Mouse (Mus musculus): ENCODE results near the gene Etfrf1.
A peak's percentile ranks its signal among the peaks of the same experiment; 100 is the strongest.

Etfrf1 gene

DNA sequence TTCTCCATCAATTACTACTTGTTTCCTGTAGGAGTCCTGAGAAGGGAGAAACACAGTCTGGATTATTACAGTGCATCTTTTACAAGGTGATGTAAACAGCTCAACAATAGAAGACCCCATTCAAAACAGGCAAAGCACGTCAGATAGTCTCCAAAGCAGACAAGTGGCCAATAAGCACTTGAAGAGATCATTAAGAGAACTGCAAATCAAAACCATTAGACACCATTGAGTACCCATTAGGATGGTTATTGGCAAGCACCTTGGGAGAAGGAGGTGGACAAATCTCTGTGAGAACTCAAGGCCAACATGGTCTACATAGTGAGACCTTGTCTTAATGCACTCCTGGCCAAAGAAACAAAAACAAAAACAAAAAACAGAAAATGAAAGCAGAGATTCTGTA is 23.5 kb downstream of the Etfrf1 start:
- no peak for DNase-seq

DNA sequence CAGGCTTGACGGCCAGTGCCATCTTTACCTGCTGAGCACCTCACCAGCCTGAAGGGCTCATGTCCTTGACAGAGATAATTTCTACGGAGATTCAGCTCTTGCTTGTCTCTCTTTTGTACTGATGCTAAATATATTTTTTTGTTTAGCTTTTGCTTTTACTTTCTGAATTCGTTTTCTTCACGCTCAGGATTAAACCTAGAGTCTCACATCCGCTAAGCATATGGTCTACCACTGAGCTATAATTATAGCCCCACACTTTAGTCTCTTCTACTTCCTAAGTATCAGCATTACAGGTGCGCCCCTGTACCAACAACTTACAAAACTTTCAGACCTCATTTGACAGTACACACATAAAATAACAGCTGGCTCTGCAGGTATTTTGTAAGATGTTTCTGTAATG is 24.4 kb downstream of the Etfrf1 start:
- DNase-seq, result no peak

DNA sequence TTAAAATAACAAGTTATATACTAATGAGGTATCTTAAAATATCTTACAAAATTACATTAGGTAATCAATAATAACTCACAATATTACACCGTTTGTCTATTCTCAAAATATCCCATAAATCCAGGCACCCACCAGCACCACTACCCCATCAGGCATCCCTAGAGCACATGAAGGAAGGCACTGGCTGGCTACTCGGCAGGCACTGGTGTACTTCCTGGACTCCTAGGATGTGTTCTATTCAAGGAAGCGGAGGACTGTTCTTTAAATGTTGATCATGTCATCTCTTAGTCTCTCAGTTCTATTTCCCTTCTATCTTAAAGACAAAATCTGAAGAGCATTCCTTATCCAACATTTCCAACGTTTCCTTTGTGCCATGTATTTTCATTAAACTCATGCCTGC is 26.2 kb downstream of the Etfrf1 start:
- DNase-seq, result no peak

DNA sequence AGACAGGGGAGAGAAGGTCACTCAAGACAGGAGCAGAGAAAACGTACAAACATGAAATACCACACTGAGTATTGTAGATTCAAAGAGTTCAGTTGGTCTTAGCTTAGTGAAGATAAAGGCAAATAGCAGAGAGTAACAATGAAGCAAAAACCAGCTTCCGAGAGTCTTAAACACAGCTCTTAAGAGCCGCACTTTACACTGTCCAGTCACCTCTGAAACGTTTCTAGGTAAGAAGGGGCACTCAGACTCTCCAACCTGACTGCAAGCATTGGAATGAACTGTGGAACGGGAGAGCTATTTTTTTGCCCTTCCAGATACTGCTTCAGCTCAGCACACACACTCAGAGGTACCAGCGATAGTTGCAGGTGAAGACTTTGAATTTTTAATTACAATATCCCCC is 29.4 kb downstream of the Etfrf1 start:
- DNase-seq, result no peak

DNA sequence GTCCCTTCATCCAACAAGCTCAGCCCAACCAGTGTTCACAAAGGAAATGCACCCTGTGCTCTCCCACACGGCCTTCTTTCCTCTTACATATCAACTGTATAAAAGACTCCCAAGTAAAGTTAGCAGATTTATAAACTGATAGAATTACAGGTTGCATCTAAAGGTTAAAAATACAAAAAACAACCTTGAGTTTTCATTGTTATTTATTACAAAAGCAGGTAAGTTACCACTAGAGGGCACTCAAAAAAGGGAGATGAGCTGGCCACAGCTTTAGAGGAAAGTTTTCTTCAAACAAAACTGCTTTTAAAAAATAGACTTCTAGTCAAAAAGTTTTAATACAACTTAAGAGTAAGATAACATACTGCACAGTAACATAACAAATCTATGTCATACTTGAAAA is 31.6 kb downstream of the Etfrf1 start:
- peak; percentile 67 for DNase-seq

DNA sequence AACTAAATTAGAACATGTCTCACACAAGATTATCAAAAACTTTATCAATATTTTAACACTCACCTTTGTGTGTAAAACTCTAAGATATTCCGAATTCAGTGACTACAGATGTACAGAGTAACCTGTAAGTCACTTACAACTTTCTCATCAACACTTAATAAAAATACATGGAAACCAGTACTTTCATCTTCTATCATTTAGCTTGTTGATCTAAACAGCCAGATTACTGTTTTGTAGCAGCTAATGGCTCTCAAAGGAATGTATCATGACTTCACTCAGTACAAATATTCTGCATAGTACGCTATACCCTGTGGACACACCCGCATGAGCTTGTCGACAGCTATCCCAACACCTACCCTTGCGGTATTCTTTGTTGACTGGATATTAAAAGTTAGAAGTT is 35.9 kb downstream of the Etfrf1 start:
- DNase-seq, result no peak

DNA sequence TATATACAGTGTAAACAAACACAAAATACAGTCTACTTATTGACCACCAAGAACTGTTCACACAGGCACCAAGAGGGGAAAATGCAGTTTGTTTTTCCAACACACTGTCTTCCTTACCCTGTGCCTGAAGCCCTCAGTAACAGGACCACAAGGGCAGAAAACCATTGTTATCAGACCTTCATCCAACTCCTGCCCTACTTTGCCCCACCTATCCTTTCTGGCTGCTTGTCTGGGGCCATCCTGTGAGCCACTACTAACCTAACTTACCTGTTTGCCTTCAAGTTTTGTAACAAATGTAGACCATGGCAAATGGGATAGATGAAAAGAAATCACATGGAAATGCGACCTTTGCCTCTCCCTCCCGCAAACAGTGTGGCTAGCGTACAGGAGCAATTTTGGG is 37.0 kb downstream of the Etfrf1 start:
- DNase-seq, result no peak

DNA sequence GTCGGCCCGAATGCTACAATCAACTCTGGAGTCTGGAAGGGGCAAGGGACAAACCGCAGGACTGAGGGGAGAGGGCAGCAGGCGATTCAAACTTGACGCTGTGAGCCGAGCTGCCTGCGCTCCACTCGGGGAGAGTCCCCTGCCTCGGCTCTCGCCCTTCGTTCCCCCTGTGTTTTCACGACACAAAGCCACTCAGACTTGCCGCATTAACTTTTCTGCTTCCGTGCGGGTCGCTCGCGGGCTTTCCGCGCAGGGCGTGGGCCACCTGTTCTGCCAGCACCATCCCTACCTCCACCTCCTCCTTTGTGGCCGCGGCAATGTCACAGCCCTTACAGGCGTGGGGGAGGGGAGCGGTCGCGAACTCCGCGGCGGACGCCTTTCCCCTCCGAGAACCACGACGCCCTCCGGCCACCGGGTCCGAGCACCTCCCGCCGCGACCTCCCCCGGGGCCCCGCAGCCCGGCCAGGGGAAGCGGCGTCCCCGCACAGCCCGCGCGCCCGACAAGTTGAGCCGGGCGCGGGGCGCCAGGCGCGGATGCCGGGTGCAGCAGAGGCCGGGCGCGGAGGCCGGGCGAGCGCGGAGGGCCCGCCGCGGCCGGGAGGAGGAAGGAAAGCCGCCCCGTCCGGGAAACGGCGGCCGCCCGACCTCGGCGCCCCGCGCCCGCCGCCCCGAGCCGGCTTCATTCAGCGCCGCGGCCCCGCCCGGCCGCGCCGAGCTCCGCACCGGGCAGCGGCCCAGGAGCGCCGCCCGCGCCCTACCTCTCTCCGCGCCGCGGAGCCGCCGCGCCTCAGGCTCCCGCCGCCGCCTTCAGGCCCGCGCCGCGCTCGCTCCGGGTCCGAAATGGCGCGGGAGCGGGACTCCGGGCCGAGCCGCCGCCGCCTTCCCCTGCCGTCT is 38.6 kb downstream of the Etfrf1 start:
- DNase-seq, result peak; percentile 69

DNA sequence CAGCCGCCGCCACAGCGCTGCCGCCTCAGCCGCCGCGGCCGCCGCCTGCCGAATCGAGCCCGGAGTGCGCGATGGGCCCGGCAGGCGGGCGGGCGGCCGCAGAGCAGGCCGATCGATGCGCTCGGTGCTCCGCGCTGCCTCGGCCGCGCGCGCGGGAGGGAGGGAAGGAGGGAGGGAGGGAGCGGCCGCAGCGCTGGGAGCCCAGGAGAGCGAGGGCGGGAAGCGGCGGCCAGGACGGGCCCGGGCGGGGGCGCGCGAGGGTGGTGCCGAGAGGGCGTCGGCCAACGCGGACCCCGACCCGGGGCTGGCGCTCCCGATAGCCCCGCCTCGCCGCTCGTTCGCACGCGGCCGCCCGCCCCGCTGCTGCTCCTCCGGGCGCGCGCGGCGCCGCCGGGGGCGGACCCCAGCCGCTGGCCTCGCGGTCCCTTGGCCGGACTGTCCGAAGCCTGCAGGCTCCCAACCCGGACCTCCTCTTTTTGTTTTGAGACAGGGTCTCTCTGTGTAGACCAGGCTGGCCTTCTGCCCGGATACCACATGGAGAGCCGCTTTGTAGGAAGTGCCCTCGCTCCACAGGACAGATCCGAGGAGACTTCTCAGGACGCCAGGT is 39.4 kb downstream of the Etfrf1 start, which contains the start of gene Kras:
Kras (minus strand) TSS at position 55 of the 607 bp plus-strand sequence.
- DNase-seq, result peak; percentile 98

DNA sequence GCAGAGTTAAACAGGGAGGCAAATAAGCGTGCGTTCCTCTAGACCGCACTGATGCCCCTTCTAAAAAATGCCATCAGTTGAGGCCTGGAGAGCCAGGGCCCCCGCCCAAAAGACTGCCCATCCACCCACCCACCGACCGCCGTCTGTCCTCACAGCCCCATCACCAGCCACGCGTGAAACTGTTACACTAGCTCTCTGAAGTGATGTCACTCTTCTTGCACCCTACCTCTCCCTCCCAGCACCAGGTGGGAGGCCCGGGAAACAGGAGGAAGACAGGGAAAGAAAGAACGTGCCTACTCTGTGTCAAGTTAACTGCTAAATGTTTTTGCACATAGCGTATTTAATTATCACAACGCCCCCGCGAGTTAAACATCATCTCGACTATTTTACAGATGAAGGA is 39.9 kb downstream of the Etfrf1 start:
- no peak for DNase-seq

DNA sequence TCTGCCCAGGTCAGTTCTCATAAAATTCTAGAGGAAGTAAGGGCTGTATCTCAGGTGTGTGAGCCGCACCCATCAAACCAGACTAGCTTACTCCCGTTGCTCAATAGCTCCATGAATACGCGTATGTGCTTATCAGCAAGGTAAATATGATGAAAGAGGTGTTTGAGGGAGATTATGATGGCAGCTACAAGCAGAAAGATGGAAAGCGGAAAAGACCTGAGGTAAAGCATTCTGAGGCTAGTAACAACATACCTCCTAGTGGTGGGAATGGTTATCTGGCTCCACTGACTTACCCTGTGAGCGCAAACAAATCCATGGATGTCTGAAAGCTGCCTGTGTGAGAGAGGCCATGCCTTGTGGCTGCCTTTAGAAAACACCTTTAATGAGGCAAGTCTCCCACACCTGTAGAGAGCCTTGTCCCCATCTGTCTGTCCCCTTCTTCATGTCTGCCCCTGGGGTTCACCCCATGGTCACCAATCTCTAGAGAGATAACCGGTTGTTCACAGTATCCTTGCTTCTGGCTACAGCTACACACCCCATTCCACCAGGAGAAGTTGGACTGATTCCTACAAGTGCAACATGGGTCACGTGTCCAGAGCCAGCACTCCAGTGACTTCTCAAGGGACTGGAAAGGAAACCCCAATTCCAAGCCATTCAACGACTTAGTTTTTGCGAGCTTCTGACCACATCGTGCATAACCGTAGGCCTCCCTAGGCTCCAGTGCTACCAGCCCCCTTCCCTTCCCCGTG is 45.2 kb downstream of the Etfrf1 start:
- no peak for DNase-seq

DNA sequence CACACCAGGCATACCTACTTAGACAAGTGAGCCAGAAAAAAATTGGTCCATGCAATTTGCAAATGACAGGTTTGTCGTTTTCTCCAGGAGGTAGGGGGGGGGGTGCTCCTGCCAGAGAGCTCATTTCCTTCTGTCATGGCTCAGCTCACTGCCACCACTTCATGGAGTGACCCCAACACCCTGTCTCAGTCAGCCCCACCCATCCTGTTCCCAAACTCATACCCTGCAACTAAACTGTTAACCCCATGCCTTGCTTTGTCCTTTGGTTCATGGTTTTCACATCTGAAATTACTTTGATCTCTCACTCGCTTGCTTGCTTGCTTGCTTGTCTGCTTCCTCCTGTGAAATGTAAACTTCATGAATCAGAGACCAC is 45.8 kb downstream of the Etfrf1 start:
- DNase-seq, result no peak

DNA sequence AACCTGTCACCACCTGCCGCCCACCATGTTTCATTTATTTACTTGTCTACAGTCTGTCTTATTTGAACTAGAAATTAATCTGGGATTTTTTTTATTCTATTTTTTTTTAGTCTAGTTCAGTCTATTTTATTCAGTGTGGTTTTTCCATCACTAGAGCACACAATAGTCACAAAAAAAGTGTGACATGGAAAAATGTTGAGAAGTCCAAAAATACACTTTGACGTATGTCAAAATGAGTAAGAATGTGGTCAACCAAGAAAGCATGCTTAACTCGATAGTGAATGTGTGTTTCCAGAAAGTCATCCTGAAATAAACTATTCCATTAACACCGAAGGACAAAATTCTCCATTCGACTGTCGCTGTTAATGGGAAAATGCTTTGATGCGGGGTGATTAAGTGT is 51.4 kb downstream of the Etfrf1 start:
- DNase-seq, result no peak

Measured in embryo, embryonic 11 days (tissue).